Mouse (Mus musculus) ES-Bruce4 (cell line): Measurements from ENCODE around the gene Hfe2.

Source experiments
- EP300 ChIP-seq: IDR thresholded peaks from 2 replicates; pipeline ENCODE4 v1.6.1; 2011; ENCODE audit warnings: low read depth, low read length; ENCODE audit not compliant: insufficient read depth
- POLR2A ChIP-seq: IDR thresholded peaks from one replicate; pipeline ENCODE4 v1.8.1; 2011; ENCODE audit warnings: low read length; ENCODE audit not compliant: insufficient read depth

DNA sequence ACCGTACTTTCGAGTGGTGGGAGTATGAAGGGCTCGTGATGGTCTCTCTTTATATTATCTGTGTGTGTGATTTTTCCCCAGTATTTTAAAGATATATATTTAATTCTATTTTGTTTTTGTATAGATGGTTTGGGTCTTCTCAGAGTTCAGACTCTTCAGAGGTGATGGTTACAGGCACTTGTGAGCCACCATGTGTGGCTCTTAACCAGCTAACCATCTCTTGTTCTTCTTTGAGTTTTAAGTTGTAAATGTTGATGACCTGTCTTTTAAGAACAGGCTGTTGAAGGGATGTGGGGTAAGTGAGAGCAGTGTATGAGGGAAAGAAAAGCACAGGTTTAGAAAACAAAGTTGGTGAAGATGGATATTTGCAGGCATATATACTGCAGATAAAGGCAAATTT lies 30.1 kb upstream of the Hfe2 start:
- TF ChIP-seq POLR2A (no peak), EP300 (no peak)
